Mouse (Mus musculus) spleen, adult 12 weeks (tissue): Measurements from ENCODE around the gene Atp8a2.
A peak's percentile ranks its signal among the peaks of the same experiment; 100 is the strongest.

Experiments used
- DNase-seq: peaks from one replicate; pipeline ENCODE4 v3.0.0; 2022; ENCODE audit warnings: low spot score

The Atp8a2 gene

DNA sequence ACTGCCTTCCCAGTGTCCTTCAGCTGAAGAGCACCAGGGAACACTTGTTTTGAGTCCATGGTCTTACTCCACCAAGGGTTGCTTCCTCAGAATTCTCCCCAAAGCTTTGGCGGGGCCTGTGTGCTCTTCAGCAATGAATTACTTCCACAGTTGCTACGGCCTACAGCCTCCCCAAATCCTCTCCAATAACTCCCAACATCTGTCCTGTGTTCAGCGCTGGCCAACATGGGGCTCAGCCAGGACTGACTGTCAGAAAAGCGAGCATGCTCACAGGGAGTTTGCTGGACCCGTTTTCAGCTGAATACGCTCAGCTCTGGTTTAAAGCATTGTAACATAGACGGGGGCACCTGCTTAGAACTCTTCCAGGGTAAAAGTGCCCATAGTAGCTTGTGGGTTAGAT lies 489.0 kb downstream of the Atp8a2 start:
- no peak for DNase-seq

DNA sequence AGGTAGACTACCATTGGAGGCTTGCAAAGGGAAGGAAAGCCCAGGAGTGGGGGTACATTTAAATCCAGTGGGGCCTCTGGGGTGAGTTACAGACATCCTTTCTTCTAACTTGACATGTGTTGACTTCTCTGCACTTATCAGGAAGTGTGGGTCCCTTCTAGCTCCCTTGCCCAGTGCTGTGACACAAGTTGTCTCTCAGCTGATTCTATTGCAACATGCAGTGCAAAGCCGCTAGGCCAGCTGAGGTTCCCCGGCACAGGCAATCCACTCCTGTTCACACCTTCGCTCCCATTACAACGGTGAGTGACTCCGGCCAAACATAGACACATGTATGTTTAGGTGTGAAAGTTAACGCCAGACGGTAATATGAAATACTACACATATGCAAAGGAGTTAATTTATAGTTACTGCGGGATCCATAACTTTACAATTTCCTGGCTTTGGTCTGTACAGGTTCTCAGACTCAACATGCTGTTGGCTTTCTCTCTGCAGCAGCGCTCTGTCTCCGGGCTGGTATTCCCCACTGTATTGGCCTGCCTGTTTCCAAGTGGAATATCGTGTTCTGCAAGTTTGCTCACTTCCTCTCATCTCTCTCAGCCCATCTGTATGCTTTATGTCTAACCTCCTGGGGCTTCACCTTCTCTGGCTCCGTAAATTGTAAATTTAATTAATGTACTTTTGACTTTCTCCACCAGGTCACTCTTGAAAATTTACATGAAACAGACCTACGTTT lies 491.5 kb downstream of the Atp8a2 start:
- no peak for DNase-seq

DNA sequence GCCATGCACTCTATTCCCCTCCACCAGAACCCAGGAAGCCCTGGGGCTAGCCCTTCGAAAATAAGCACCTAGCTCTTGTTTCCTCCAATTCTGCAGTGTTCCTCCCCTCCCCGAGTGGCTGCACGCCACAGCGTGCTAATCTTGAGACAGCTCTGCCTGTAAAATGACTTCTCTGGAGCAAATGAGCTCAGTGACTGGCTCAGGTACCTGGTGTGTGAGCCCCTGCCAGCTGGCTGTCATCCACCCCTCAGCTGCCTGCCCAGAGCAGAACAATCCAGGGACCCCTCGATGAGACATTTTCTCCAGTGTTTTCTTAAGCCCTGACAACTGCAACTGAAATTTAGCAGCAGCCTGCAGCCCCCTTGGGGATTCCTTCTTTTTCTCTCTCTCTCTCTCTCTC lies 495.5 kb downstream of the Atp8a2 start:
- DNase-seq: no peak

DNA sequence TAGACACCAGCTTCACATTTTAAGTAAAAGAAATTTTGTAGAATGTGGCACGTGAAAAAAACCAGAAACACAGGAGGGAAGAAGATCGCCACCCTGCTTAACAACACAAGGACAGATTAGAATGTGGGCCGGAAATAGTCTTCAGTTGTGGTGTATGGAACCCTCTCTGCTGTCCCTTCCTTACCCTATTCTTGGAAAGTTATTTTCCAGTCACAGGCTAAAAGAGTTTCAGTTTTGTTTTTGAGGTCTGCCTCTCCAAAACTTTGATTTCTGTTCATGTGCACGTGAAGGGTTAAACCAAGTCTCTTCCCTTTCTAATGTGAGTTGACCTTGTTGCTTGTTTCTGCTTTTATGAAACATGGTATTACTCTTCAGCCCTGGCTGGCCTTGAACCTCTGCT lies 501.8 kb downstream of the Atp8a2 start:
- DNase-seq: no peak

DNA sequence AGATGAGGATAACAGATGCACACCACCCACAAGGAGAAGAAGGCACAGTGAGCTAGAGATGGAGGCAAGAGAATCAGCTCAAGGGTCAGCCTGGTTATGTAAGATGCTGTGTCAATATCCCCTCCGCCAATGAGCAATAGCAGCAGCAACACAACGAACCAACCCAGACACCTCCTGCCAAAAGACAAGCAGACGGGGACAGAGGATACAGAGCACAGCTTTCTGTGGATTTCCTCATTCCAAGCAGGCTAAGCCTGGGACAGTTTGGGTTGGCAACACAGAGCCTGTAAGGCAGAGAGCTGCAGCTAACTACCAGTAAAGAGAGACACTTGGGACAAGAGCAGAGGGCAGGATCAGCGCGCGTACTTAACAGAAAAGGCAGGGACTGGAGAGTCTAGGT lies 504.8 kb downstream of the Atp8a2 start:
- DNase-seq: no peak

DNA sequence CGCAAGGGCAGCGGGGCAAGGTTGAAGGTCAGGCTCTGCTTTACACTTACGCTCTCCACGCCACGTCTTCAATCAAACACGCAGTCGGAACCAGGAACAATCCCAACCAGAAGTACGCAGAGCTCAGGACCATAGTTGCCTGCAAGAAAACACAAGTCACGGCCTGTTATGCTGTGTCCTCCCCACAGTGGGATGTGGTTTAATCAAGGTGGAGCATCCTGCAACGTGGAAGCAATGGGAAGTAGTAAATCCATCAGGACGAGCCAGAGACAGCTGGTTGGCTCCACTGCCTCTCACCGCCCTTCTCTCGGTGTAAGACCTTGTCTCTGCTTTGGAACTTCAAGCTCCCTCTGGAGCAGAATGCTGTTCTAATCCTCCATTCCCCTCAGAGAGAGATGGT lies 505.6 kb downstream of the Atp8a2 start:
- no peak for DNase-seq

DNA sequence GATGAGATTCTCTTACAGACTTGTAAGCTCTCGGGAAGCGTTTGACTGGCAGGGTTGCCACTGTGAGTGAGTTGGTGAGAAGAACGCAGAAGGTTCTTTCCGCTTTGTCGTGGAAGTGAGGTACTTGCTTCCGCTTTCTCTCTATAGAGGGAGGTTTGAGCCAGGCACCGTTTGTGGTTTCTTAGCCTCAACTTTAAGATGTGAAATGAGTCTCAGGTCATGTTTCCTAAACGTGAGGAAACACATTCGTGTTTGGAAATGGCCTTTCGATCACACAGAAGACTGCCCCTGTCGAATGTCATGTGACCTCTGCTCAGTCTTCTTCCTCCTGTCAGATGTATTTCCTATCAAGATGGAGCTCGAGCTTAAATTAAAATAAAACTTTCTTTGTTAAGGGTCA lies 506.0 kb downstream of the Atp8a2 start:
- DNase-seq: peak; percentile 1

DNA sequence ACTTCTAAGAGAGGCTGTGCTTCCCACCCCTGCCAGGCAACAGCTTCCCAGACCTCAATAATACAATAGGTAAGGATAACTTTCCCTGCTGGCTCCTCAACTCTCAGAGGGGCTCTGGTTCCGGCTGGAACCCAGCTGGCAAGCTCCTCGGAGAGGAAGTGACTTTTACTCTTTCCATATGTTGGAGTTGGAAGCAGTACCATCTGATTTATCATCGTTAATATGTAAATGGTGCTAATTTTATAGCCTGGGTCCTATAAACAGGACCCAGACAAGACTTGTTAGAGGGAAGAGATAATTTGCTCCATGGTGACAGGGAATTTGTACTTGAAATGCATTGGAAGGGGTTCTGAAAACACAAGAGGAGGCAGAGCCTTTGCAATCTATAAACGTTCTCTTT lies 507.4 kb downstream of the Atp8a2 start:
- DNase-seq: no peak

DNA sequence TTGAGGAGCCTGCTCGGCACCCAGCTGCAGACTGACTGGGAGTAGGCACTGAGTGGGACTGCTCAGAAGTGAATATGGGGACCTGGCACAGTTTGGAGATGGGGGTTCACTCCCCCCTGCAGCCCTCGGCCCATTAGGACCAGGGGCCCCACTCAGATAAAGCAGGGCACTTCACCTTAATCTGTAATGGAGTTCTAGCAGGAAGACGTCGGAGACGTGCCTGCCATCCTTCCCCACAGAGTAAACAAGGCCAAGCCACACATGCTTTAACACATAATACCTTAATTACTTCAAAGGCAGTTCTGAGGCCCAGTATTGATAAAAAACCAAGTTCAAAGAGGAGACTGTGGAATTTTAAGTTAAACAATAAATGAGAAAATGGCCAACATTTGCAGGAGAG lies 510.8 kb downstream of the Atp8a2 start:
- no peak for DNase-seq

DNA sequence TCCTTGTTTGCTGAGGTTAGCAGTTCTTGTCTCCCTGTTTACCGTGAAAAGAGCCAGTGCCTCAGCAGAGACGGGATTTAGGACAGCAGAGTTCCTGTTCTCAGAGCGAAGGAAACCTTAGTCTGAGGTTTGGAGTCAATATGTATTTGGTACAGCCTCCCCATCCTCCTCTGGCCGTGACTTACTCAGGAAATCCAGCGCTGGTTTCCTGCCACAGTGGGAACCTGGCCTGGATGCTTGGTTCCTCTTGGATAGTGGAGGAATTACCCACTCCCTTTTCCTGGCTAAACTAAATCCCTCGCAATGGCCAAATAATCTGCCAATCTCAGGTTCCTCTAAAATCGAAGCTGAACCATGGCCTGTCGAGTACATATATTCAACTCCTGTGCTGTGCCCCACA lies 511.6 kb downstream of the Atp8a2 start:
- DNase-seq: no peak

DNA sequence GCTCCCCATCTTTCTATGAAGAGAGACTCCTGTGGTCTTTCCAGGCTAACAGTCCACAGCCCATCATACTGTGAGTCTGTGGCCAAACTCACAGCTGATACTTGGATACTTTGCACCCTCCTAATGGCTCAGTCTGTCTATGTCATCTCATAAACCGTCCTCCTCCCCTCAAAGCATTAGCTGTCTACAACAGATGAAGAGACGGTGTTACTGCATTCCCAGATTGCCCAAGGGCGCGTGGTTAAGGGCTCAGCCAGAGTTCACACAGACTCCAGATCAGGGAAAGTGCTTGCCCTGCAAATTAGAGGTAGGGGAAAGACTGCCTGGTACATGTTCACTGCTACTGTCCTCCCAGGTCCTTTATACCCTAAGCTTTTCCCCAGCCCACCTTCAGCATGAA lies 515.1 kb downstream of the Atp8a2 start:
- DNase-seq: no peak

DNA sequence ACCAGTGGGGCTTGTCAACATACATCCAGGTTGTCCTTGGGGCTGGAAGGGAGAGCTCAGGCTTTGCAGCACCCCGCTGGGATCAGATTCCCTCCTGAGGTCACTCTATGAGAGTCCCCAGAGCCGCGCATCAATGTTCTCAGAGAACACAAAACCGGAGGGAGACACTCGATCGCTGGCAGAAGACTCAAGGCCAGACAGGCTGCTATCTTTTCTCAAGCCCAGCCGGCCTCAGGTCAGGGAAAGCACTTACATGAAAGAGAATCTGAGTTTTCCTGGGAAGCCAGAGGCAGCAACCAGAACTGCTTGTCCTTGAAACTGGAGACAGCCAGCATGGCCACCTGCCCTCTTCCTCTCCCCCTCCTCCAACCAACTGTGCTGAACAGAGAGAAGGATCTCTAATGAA lies 519.4 kb downstream of the Atp8a2 start:
- DNase-seq: no peak

DNA sequence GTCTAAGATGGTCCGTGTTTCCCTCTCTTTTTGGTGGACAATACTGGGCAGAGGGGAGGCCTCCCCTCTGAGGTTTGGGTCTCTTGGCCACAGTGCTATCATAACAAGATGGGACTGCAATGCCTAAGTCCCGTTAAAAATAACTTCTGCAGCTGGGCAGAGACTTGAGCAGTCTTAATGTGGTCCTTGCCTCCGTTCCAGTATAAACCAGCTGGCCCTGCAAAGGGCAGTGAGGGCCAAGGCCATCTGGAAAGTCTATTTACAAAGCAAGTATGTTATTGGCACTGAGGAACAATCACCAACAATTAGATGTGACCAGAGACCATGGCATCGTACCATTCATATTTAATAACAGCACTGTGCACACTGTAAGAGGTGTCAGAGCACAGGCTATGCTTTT lies 521.6 kb downstream of the Atp8a2 start:
- no peak for DNase-seq

DNA sequence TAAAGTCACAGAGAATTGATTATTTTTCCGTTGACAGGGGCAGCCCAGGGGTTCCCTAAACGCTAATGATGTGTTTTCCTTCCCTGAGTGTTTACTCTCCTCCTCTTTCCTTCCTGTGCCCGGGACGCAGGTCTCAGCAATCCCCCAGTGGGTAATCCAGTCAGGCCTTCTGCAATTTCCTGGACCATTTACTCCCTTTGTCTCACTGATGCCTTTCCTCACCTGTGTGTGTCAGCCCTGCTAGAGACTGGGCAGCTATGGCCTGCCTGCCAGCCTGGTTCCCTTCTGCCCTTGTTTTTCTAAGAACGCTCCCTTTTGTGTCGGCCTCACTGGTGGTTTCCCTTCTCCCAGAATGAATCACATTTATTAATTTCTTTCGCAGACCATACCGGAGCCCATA lies 522.4 kb downstream of the Atp8a2 start:
- no peak for DNase-seq

DNA sequence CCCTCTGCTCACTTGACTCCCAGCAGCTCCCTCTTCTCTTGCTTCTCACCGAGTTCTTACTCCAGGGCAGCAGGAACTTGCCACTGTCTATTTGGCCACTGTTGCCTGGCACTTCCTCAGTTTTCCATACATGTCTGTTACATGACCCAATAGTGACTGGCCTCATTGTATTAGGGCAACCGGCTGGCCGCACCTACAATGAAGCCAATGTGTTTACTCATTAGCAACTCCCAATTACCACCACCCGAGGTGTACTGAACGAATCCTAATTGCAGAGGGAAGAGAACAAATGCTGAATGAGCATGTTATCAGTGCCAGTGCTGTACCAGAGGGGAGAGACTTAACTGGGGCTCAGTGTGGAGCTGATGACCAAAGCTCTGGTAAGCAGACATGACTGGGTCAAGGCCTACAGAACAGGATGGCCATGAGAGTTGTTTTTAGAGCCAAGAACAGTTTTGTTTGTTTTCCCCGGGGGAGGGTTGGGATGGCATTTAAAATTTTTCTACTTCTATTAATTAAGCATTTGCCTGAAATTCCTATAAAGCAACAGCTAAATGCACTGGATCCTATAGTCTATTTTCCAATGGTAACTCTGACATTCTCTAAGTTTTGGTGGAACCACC lies 524.0 kb downstream of the Atp8a2 start:
- DNase-seq: no peak

DNA sequence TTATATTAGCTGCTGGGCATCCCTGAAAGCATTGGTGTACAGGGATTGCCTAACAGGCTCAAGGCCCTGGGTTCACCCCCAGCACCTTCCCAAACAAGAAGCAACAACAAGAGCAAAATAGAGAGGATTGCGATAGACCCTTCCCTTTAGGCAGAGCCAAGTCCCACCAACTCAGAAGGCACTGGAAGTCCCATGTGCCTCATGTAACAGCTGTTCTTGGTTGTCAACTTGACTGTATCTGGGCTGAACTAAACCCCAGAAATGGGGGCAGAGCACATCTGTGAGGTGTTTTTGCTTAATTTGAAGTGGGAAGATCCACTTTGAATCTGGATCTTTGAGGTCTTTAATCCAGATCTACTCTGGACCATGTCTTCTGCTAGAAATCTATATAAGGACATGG lies 539.9 kb downstream of the Atp8a2 start:
- no peak for DNase-seq

DNA sequence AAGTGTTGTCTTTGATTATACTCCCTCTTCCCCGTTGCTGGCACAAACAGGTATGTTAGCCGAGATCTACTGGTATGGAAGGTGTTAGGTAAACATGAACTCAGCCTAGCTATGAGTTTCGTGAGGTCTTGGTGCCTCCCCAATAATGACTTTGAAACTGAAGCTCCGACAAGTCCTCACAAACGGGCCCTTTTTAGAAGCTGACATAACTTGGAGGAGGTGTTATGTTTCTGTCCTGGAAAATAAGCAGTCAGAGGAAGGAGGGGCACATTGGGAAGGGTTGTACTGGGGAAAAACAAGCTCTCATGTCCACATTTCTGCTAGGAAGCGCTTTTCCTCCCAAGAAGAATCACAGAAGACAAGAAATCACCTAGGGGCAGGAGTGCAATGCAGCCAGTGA lies 540.4 kb downstream of the Atp8a2 start:
- DNase-seq: no peak

DNA sequence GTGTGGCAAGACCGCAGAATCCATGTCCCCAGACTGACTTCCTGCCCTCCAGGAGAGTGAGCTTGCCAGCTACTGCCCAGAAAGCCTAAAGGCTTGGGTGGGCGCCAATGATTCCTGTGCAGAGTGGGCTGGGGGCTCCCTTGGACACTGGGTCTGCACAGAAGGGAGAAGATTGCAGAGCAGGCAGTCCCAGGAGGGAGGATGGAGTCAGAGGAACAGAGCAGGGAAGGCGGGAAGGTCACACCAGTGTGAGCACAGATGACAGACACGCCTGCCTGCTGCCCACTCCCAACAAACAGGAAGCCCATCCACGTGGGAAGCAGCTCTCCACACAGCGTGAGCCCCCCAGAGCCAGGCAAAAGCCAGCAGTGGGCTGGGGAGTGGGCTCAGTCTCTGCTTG lies 547.6 kb downstream of the Atp8a2 start:
- no peak for DNase-seq

DNA sequence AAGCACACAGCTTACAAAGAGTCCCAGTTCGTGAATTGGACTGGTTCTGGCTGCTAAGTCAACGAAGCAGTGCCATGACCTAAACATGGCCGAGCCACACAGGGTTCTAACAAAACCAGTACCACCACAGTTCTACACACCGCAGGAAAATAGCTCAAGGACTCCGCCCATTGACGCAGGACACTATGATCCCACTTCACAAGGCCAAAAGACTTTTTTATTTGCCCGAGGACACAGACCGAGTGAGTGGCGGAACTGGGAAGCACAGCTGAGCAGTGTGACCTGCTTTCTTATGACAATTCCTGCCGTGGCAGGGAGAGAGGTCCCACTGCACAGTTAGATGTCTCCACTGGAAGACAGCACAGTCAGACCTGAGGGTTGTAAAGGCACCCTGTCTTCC lies 548.4 kb downstream of the Atp8a2 start:
- DNase-seq: no peak

DNA sequence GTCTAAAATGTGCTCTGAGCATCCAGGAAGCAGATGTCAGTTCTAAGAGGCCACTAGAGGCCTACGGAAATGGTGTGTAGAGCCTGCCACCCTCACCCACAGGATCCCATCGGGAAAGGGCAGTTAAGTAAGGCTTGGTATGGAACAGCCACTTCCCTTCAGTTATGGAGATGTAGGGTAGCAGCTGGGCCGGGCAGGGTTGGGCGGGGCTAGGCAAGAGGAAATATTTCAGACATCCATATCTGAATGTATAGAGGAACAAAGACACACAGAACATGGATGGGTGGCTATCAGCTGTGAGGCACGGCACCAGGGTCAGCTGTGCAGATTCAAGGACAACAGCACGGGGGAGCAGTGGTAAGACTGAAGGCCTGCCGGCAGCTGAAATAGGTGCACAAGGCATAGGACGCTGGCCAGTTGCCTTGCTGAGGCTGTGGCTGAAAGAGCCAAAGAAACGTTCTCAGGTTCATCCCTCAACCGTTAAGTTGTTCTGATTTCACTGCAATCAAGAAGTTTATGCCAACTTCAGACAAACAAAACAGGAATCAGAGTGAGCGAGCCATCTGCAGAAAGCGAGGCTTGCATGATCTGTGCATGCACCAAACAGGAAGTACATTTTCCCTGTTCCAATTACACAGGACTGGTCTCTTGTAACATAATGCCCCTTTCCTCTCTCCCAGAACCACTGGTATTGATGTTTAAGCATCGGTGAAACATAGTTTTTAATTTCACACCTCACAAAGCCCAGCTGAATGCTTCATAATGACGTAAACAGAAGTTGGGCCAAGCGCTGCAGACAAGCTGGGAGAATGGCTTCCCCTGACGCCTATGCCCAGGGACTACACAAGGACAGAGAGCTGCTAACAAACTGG lies 549.9 kb downstream of the Atp8a2 start:
- DNase-seq: no peak

DNA sequence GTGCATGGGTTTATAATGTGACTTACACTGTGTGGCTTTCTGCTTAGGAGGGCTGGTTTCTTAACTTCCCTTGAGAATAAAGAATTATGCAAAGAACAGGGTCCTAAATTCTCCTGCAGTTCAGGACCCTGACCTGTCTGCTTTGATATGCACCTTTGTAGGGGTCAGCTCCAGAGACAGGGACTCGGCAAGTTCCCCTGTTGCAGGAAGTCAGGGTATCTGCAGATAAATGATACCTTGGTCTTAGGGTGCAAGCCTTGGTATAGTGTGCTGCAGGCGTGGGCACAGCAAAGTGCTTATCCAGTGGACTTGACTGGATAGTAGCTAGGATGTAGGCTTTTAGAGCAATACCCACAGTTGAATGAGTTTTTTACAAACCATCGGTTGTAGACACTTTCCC lies 552.1 kb downstream of the Atp8a2 start:
- DNase-seq: no peak

DNA sequence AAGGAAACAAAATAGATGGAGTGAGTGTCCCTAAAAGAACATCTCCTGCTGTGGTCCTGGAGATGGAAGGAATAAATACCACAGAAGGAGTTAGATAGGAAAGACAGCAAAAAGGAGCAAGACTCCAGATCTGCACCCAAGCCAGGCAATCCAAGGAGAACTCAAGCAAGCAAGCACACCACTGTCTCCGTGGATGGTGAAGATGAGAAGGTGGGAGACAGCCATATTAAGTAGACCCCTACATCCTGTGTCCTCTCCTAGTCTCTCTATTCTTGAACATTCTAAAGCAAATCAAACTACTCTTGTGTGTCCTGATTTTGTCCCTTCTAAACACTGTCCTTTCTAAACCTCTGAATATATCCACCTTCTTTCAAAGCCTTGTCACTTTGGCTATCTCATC lies 552.8 kb downstream of the Atp8a2 start:
- no peak for DNase-seq

DNA sequence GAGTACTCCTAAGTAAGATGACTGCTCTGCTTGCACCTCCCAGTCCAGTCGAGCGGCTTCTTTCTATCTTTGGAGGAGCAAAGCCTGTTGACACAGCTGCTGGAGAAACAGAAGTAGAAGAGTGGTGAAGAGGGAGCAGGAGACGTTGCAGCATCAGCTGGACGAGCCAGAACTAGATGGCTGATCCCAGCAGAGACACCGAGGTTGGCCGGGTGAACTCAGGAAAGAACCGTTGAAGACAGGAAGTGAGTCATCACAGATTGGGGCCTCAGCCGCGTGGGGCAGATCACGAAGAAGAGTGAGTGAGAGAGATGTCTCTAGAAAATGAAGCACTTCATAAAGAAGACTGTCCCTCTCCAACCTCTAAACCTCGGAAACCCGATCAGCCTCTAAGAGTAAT lies 553.4 kb downstream of the Atp8a2 start:
- no peak for DNase-seq
